Mouse (Mus musculus) CH12.LX (cell line): Measurements from ENCODE around the gene Atp6ap1l.

Experiments used
- RCOR1 ChIP-seq: conservative IDR thresholded peaks from 2 replicates; pipeline ENCODE4 v1.6.1; 2012; ENCODE audit warnings: low read depth, mild to moderate bottlenecking, inconsistent platforms, low read length, improper control_type of control experiment
- SIN3A ChIP-seq: IDR thresholded peaks from 2 replicates; pipeline ENCODE4 v1.6.1; 2012; ENCODE audit warnings: low read length, improper control_type of control experiment, inconsistent platforms

DNA sequence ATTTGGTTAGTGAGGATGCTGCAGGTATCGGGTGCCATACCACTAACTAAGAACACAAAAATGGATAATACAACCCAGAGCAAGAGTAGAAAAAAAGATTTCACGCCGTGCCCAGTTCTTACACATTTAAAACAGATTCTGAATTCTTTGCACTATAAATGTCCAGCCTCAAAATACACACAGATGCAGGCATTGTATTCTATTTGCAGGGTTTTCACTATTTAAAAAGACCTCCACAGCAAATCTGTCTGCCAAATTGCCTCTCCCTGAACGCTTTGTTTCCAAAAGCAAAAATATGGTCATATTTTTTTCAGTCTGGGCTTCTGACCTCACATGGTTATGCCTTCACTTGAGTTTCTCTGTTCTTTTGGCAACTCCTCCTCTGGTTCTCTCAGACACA is 10.3 kb downstream of the Atp6ap1l start:
- TF ChIP-seq SIN3A, result no peak
- no peak for TF ChIP-seq RCOR1
